Mouse (Mus musculus) splenic B cell, adult 2 months (primary cell): ENCODE data around the gene Slc25a45.

Experiments used
- DNase-seq: peaks from one replicate; pipeline ENCODE4 v3.0.0-alpha.2; 2011; ENCODE audit warnings: low read depth, low spot score
- H3K27me3 ChIP-seq: 2 replicates; pipeline ENCODE4 v1.6.1; 2012; ENCODE audit warnings: mild to moderate bottlenecking, low read length, moderate library complexity, mixed read lengths; ENCODE audit not compliant: control insufficient read depth, poor library complexity, insufficient read depth, severe bottlenecking
- H3K36me3 ChIP-seq: 2 replicates; pipeline ENCODE4 v1.6.1; 2012; ENCODE audit warnings: mild to moderate bottlenecking, low read length, moderate library complexity, mixed read lengths; ENCODE audit not compliant: control insufficient read depth, poor library complexity, insufficient read depth, severe bottlenecking

Gene Slc25a45

DNA sequence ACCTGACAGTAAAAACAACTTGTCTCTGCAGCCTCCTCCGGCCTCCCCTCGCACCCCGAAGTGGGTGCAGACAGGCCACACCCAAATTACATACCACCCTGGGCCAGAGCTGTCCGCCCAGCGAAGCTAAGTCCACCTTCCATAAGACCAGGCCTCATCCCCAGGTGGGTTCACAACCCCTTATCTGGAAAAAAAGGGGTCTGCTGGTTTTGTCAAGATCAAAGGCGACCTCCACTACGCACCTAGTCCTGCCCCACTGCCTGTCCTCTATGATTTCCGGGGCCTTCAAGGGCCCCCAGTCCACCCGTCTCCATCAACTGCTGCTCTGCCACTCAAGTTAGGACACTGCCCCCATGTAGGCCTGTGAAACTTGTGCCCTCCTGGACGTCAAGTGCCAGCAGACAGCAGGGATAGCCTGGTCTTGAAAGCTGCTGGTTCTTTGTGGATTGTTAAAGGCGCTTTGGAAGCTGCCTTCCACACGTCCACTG is 32.7 kb upstream of the Slc25a45 start:
- no peaks in the 10 kb centered on the region for H3K36me3 ChIP-seq
- no peak for DNase-seq
- H3K27me3 ChIP-seq, result no peaks in the 10 kb centered on the region

DNA sequence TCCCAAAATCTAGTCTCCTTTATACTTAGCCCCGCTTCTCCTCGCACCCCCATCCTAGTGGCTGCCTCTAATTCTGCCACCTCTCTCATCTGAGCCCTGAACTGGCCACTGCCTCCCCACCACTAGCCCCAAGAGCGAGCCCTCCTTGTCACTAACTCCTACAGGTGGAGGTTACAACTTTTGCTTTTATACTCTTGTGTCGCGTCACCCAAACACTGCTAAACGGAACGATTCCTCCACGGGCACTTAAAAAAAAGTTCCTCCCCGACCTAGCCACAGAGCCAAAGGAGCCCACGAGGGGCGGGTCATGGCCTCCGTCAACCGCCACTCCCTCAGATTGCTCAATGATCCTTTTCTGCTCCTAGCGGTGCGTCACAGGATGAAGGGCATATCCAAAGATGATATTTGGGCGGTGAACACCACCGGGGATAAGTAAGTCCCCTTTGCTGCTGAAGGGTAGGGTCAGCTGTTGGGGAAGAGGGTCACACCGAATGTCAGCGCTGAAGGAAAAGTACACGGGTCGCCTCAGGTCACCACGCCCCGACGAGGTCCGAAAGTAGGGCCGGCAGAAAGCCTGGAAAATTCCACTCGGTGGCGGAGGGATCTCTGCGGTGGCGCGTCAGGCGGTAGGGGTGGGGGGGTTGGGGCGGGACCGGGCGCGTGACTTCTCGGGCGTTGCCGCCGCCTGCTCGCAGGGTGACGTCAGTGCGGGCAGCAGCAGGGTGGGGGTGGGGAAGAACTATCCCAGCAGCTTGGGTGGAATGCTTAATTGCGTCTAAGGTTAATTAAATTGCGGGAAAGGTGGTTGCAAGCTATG is 32.1 kb upstream of the Slc25a45 start:
- Histone ChIP-seq H3K27me3 (no peaks in the 10 kb centered on the region), H3K36me3 (no peaks in the 10 kb centered on the region)
- peak; percentile 98 for DNase-seq

DNA sequence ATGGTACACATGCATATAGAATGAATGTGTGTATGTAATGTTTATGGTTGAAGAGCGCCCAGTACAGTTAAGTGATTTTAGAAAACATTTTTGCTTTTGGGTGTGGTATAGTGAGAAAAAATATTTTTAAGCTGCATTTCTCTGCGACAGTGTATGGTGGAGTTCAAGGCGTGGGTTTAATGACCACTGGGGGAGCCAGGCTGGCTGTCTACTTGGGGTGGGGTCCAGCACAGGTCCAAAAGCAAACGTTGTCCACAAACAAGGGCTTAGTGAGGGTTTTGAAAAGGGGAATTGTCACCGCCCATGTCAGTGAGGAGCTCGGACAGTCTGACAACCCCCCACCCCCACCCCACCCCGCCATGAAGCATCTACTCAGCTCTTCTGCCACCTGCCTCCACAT is 31.5 kb upstream of the Slc25a45 start:
- Histone ChIP-seq H3K36me3 (no peaks in the 10 kb centered on the region; the same call in 1 of the 2 replicates), H3K27me3 (no peaks in the 10 kb centered on the region)
- peak; percentile 66 for DNase-seq

DNA sequence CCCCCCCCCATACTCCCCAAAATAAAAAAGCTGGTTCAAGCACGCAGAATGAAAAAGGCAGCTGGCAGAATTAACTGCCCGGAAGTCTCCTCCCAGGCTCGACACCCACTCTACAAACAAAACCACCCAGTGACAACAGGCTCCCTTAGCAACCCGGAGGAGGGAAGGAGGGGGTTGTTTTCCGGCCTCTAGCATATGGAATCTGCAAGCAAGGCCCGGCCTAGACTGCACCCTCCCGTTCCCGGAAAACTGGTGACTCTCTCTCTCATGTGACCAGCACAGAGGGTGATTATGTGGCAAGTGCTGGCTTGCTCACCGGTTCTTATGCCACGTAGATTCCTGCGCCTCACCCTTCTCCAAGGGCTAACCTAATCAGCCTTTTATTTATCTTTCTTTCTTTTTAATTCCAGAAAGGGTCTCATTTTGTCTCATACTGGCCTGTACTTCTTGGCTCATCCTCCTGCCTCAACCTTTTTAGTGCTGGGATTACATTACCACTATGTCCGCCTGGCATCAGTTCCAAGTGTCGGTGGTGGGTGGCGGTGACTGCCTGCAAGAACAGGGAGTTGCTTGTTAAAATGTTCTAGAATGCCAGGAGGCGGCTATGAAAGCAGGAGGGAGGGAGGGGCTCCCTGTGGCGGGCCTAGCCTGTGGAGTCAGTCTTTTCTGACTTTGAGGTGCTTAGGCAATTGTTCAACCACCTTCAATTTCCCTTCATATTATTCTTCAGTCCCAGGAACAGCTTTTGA is 30.9 kb upstream of the Slc25a45 start:
- DNase-seq, result peak; percentile 88
- Histone ChIP-seq H3K36me3 (peaks cover 2% of the 10 kb centered on the region), H3K27me3 (no peaks in the 10 kb centered on the region)

DNA sequence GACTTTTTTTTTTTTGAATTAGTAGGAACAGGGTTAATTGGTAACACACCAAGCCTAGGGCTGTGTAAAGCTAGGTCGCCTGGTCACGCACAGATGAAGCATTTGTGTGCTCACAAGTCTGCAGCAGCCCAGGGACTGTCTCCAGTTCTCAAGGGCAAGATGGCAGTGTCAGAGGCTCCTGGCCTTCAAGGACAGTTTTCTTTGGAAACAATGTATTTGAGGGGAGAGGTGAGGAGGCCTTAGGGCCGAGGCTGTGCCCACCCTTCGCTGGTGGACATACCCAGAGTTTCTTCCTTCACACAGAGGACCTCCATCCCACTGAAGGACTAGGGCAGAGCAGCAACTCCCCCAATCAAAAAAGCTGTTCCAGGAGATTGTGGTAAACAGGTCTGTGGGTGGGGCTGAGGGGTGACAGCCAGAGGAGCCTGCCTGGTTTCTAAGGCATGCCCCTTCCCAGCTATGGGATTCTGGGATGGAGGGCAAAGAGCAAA is 30.3 kb upstream of the Slc25a45 start:
- H3K27me3 ChIP-seq, result no peaks in the 10 kb centered on the region
- H3K36me3 ChIP-seq, result peaks cover 4% of the 10 kb centered on the region
- DNase-seq, result peak; percentile 28

DNA sequence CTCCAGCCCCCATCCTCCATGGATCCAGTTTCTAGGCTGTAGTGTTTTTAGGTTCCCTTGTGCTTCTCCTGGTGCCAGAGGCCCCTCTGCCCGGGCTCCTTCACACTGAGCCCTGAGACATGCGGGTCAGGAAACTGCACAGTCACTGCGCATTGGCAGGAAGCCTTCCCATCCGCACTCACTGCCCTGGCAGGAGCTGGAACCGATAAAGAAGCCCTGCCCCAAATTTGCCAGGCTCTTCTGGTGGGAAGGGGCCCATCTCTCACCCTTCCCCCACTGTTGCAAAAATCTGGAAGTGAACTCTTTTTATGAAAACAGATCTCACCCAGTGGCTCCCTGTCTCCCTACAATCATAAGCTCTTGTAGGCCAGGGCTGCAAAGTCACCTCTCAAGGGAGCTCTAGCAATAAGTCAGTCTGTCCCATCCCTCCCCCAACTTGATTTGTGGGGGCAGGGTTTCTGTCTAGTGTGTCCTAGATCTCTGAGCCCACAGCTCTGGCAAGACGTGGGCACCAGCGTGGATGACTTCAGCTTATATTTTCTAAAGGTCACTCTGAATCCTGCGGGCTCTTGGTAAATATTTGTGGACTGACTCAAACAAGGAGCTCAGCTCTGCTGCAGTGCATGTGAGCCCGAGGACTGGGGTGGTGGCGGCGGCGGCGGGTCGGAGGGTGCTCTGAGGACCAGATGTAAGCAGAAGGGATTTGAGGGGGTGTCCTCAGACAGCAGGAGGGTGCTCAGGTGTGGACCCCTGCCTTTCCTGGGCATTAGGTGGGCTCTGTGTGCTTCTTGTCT is 29.4 kb upstream of the Slc25a45 start:
- DNase-seq, result peak; percentile 17
- Histone ChIP-seq H3K36me3 (peaks cover 8% of the 10 kb centered on the region), H3K27me3 (no peaks in the 10 kb centered on the region)

DNA sequence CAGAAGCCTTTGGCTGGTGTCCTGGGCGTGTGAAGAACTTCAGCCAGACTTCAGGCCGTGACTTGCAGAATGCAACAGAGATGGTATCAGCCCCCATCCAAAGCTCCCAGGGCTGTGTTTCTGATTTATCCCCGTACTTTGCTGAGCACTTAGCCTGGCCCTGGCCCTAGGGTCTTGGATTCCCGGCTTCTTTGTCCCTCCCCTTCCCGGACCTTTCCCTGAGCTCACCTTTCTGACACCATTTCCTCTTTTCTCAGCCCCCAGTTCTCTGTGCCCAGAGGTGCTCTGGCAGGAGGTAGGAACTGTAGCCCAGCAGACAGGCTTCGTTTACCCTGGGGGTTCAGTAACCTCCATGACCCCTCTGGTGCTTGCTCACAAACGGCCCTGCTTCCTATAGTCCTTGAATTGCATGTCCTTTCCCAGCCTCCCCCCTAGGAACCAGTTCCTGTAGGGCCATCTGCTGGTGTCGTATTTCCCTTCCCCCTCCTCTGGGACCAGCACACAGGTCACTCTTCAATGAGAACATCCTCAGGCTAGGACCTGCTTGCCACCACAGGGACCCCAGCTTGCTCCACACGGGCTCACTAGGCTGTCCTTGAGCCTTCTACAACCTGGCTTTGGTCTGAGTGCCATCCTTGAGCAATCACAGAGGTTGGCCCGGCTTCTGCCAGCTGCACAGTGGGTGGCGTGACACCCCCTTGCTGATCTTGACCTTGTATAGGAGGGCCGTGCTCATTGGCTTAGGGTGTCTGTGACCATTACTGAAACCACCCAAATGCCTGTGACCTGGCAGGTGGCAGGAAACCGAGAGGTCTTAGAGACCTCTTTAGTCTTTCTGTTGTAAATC is 28.6 kb upstream of the Slc25a45 start:
- peaks cover 8% of the 10 kb centered on the region for H3K36me3 ChIP-seq
- no peaks in the 10 kb centered on the region for H3K27me3 ChIP-seq
- DNase-seq, result peak; percentile 57

DNA sequence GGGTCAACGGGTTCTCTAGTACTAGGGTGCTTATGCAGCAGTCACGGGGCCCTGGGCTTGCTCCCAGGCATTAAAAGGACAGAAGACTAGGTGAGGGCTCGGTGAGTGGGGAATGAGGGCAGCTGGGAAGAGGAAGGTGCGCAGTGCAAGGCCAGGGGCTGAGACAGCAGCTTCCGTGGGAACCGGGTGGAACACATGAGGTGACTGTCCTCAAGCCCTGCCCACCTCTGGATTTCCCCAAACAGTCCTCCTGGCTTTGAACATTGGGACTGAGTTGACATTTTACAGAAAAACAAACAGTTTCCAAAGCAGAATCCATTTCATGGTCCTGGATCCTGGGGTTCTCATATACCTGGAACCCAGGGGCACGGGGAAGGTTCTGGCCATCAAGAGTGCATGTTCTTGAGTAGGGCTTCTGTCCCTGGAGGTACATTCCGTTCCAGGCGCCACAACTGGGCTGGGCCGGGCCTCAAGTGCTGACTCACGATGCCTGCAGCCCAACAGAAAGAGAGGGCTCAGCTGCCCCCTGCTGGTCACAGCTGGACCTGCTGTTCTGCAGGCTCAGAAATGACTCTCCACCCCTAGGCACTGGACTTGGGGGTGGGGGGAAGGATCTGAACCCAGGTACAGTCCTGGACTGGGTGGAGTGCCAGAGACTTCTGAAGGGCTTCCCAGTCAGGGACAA is 27.6 kb upstream of the Slc25a45 start:
- peaks cover 9% of the 10 kb centered on the region for H3K36me3 ChIP-seq
- DNase-seq, result peak; percentile 95
- H3K27me3 ChIP-seq, result no peaks in the 10 kb centered on the region

DNA sequence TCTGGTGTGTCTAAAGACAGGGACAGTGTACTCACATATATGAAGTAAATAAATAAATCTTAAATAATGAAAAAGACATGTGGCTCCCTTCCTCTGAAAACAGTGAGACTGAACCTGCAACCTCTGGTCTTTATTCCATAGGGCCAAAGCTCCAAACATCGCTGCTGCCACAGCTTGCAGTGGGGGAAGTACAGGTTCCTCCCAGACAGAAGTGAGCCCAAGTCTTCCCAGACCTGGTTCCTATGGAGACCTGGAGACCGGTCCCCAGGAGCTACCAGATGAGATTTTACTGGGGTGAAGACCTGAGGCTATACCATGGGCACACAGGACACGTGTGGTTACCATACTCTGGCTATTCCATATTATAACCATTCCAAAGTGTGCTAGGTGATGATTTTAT is 26.7 kb upstream of the Slc25a45 start:
- H3K27me3 ChIP-seq, result no peaks in the 10 kb centered on the region
- H3K36me3 ChIP-seq, result peaks cover 13% of the 10 kb centered on the region
- no peak for DNase-seq

DNA sequence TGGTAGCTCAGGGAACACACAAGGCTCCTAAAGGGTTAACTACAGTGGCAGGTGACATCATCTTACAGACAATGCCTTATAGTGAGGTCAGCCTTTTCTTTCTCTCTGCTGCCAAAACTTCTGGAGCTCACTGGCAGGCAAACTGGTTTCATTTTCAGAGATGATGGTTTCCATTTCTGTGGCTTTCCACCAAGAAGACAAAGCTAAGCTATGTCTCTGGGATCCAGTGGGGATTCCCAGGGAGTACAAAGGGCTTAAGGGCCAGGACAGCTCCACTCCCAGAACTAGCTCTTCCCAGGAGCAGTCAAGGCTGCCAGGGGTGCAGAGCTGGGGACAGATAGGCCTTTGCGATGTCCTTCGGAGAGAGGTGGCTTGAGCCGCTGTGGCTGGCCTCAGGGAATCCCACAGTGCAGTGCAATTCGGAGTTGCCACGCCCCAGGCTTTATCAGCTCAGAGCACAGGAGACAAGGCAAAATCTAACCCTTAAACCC is 26.1 kb upstream of the Slc25a45 start:
- peaks cover 15% of the 10 kb centered on the region for H3K36me3 ChIP-seq
- DNase-seq, result no peak
- no peaks in the 10 kb centered on the region for H3K27me3 ChIP-seq

DNA sequence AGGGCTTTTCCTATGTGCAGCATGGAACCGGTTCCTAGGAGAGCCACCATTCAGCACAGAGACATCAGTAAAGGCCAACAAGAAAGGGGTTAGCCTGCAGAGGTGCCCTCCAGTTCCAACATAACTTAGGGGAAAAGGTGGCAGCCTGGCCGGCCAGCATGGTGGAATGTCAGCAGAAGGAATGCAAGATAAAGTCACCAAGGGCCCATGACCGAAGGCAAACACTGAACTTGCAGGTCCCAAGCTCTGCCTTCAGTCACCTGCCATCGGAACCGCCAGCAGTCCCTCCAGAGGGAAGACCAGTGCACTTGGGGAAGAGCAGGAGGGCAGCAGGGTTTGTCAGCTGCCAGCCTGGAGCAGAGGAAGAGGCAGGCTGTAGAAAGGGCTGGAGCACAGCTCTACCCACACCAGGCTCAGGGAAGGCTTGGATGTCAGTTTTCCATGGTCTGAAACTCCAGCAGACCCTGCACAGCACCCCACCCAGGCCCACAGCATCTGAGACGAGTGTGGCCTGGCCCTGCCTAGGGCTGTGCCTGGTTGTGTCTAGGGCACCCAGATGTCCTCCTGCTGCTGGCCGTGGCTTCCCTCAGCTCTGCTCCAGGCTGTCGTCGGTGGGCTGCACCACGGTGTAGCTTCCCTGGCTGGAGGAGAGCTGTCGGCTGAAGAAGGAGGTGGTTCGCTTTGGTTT is 25.4 kb upstream of the Slc25a45 start:
- H3K27me3 ChIP-seq, result no peaks in the 10 kb centered on the region
- peaks cover 17% of the 10 kb centered on the region for H3K36me3 ChIP-seq
- DNase-seq, result no peak

DNA sequence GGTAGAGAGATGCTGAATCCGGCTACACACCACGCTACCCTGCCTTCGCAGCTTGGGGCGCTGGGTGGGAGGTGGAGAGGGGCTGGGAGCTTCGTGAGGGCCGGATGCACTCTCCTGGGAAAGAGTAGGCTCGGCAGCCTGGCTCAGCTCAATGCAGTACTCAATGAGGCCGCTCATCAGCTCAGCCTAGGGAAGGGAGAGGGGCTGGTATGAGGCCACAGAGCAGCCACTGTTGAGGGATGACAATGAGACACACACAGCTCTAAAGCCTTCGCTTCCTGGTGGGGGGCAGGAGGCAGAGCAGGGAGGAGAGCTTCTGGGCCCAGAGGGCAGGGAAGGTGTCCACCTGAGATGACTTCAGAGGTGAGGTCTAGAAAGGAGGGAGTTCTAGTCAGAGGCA is 21.0 kb upstream of the Slc25a45 start:
- peaks cover 17% of the 10 kb centered on the region for H3K36me3 ChIP-seq
- no peak for DNase-seq
- no peaks in the 10 kb centered on the region for H3K27me3 ChIP-seq
